Mouse (Mus musculus) CH12F3 (cell line): ENCODE measurements around the gene Hyal3.

ENCODE experiments used
- in situ Hi-C: fragments of 300-500 bp; cut with MboI; formaldehyde crosslinking; loops from 2 replicates; pipeline ENCODE4 v1.14.3; 2020; ENCODE audit warnings: low sequenced_read_pairs

The Hyal3 gene

GRCm38 (mm10) chr9:107633091-107633660 is 52.6 kb downstream of the Hyal3 start:
- in situ Hi-C loops = no loop called here

- in situ Hi-C loops = no loop called here
Measured at GRCm38 (mm10) chr9:107633661-107634405, 53.2 kb downstream of the Hyal3 start.

- in situ Hi-C loops = no loop called here
Measured at GRCm38 (mm10) chr9:107634406-107635278, 54.0 kb downstream of the Hyal3 start.

- in situ Hi-C loops = no loop called here
Measured at GRCm38 (mm10) chr9:107635279-107636028, 54.8 kb downstream of the Hyal3 start, which contains the start of gene Gnai2. Gnai2 (minus strand) TSS chr9:107635367.
